Mouse (Mus musculus) brown adipose tissue, adult 24 weeks (tissue): Measurements from ENCODE around the gene Icos. TPM values are rescaled to one million over a fixed set of nuclear protein-coding genes. Genes with fewer than 3 reads are reported as not detected.

ENCODE experiments used
- H3K27ac ChIP-seq: fragments of 200-500 bp; replicated peaks from 2 replicates; pipeline ENCODE4 v1.5.1; 2012; ENCODE audit warnings: low read depth, mild to moderate bottlenecking, low read length
- H3K4me1 ChIP-seq: fragments of 200-500 bp; 2 replicates; pipeline ENCODE4 v1.6.1; 2012; ENCODE audit warnings: low read length, mixed read lengths; ENCODE audit not compliant: control insufficient read depth, insufficient read depth, insufficient read length
- H3K4me3 ChIP-seq: fragments of 200-500 bp; 2 replicates; pipeline ENCODE4 v1.5.1; 2012; ENCODE audit warnings: low read depth, mild to moderate bottlenecking, low read length, moderate library complexity; ENCODE audit not compliant: insufficient read depth
- polyA plus RNA-seq: library from polyadenylated mRNA; stranded (reverse); fragments of >200 nt; gene quantifications from 2 replicates; pipeline ENCODE4 v1.2.4, GENCODE M21; 2012; ENCODE audit not compliant: missing spikeins, insufficient read depth, insufficient read length

Gene Icos
- polyA plus RNA-seq, 1 experiment = not detected

DNA sequence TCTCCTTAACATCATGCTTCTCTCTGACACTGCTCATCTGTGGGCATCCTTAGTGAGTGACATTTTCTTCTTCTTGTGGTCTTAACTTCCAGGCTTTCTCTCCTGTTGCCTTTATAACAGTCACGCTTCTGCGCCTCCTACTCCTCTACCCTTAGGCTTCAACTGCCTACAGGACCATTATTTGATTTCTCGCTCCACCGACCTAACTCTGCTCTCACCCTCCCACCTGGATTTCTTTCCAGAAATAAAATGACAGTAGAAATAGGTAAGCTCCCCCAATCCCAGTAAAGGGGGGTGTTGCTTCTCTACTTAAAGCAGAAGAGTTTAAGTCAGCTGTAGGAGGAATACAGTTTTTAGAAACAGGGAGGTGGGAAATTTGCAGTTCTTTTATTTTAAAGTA, 62.7 kb downstream of the Icos start:
- Histone ChIP-seq H3K27ac (no peak overlapping the region), H3K4me1 (no peaks in the 10 kb centered on the region)

GRCm38 (mm10) chr1:61042842-61043241, 65.1 kb downstream of the Icos start:
- H3K4me1 ChIP-seq = no peaks in the 10 kb centered on the region
- no peak overlapping the region for H3K4me3 ChIP-seq
- no peak overlapping the region for H3K27ac ChIP-seq

More for the DNA sequence above, 62.7 kb downstream of the Icos start:
- H3K4me3 ChIP-seq = no peak overlapping the region

DNA sequence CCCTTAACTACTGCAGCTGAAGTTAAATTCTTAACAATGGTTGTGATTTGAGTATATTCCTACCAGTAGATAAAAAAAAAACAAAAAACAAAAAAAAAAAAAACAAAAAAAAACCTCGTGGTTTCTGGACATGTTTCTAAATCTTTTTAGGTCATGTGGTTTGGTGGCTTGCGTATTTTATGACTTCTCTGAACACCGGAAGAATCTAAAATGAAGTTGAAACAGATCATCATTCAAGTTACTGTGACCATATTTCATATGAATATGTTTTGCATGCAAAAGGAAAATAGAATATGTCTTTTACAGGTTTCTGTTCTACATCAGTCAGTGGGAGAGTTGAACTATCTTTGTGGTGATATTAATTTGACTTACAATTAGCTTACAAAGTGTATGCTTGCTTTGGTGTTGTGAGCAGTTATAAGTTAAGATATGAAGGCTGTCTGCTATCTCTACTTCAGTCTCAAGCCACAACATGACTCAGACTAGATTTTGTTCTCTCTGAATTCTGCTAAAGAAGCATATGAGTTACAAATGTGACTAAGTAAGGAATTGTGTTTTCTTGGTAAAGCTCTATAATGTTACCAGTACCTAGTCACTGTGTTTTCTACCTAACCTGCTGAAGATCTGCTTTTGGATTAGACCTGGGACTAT, 68.5 kb downstream of the Icos start:
- H3K4me3 ChIP-seq = no peak overlapping the region
- no peaks in the 10 kb centered on the region for H3K4me1 ChIP-seq
- no peak overlapping the region for H3K27ac ChIP-seq

DNA sequence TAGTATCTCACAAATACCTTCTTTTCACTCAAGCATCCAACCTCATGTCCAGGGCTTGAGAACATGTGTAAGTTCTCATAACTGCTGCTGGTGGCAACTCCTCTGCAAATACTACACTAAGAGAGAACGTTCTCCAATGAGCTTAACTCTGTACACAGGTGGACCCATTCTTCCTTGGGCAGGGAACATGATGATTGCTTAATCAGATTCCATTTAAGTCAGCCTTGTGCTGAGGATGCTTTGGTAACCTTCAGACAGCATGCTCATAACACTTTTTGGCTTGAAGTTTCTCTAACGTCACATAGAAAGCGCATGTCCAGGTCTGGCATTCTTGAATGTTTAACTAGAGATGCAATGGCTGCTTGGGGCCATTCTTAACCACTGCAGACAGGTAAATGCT, 69.6 kb downstream of the Icos start:
- Histone ChIP-seq H3K27ac (no peak overlapping the region), H3K4me3 (no peak overlapping the region), H3K4me1 (no peaks in the 10 kb centered on the region)

Other genes starting within 250 kb of the Icos start
- not detected in 2 replicates for gene Ctla4, start 90.9 kb upstream of the Icos start, polyA plus RNA-seq